Mouse (Mus musculus) adrenal gland, adult 10 weeks (tissue): ENCODE data around the gene Myh9. TPM values are rescaled to one million over a fixed set of nuclear protein-coding genes. Genes with fewer than 3 reads are reported as not detected.

Source experiments
- polyA plus RNA-seq: library from polyadenylated mRNA; stranded (reverse); fragments of 350-450 nt; fragmentation: Illumina TruSeq; extraction: RNeasy Lipid Tissue Mini Kit (QIAGEN cat#74804); gene quantifications from one replicate; pipeline ENCODE4 v1.2.3, GENCODE M21; 2014; ENCODE audit warnings: low read depth, low replicate concordance

Myh9 gene
- 12.1 TPM for polyA plus RNA-seq

DNA sequence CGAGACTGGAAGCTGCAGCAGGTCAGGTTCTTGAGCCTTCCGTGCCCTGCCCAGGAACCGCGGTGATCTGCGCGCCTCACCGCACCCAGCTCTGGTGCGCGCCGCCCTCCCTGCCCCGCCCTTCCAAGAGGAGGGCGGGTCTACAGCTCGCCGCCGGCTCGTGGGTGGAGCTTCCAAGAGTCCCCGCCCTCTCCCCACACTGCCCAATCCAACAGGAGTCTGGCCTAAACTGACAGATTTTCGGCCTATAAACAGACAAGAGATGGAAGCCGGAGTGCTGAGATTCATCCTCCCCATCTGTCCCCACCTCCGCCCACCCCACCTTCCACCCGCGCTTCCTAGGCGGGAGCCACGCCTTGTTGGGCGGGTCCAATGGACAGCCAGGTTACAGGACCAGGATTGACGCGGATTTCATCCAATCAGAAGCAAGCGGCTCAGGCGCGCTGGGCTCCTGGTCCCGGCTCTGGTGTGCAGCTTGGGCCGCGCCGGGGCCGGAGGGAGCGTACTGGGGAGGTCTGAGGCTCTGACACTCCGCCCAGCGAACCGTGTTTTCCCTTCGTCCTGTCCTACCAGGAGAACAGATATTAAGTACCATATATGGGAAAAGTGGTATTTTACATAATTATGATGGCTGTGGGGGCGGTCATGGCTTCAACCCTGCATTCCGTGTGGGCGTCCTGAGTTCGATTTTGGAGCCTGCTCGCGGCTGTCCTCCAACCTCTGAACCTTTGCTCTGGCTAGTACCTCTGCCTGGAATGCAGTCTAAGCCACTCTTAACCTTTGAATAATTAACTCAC lies at the start of gene Myh9:
TSS of gene Myh9 (minus strand) at position 129 of the 797 bp plus-strand sequence.

DNA sequence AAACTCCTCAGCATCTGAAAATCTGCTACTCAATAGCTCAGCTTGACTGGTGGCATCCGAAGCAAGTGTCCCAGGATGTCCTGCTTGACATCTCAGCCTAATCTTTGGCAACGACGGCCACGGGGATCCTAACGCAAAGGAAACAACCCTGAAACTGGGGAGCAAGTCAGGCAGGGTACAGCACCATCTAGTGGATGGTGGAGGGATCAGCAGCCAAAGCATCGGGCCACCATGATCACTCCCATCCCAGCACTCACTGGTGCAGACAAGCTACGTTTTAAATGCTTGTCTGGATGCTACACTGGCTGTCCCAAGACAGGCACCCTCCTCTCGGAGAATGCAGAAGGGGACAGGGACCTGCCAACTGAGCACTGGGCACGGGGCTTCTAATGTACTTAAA lies 85.1 kb downstream of the Myh9 start, which contains the start of gene Apol8:
TSS of gene Apol8 (minus strand) at position 156 of the 400 bp plus-strand sequence.

DNA sequence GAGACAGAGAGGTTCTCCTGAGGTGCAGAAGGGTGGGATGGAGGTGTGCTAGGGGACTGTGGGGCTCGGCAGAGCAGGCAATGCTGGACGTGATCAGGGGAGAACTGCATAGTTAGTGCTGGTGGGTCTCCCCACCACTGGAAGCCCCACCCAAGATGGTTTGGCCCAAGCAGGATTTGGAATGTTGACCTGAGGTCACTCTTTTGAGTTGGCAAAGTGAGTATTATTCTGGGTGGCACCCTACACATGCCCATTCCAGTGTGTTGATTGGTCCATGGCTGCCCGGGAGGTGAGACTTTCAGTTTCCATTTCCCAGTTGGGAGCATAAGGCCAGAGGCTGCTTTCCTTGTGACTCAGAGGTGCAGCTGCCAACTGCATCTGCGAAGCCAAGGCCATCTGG lies 113.2 kb downstream of the Myh9 start, which contains the start of gene Apol9b:
TSS of gene Apol9b (plus strand) at position 301 of the 400 bp plus-strand sequence.

Other genes with a start within 250 kb of the Myh9 start
- gene Apol10b, start 246.1 kb downstream of the Myh9 start, polyA plus RNA-seq = 1.3 TPM
- gene Gm36245, start 242.9 kb downstream of the Myh9 start, polyA plus RNA-seq = not detected
- gene Apol11b, start 198.9 kb downstream of the Myh9 start, polyA plus RNA-seq = not detected
- 0.76 TPM for gene Apol7e, start 143.3 kb downstream of the Myh9 start, polyA plus RNA-seq
- gene Apol9b, start 113.1 kb downstream of the Myh9 start, polyA plus RNA-seq = 0.41 TPM
- not detected for gene Apol8, start 85.2 kb downstream of the Myh9 start, polyA plus RNA-seq
- gene Txn2, start 86.8 kb upstream of the Myh9 start, polyA plus RNA-seq = 229 TPM
- gene Foxred2, start 114.5 kb upstream of the Myh9 start, polyA plus RNA-seq = 3.0 TPM
- 31.0 TPM for gene Eif3d, start 128.6 kb upstream of the Myh9 start, polyA plus RNA-seq